Mouse (Mus musculus) small intestine, adult 2 months (tissue): Measurements from ENCODE around the gene Ctcfl. TPM values are rescaled to one million over a fixed set of nuclear protein-coding genes. Genes with fewer than 3 reads are reported as not detected.
A peak's percentile ranks its signal among the peaks of the same experiment; 100 is the strongest.

ENCODE experiments used
- H3K27ac ChIP-seq: fragments of 200-500 bp; 2 replicates; pipeline ENCODE4 v1.5.1; 2012; ENCODE audit warnings: low read depth, low read length, control low read depth, inconsistent platforms; ENCODE audit not compliant: insufficient read depth
- H3K27me3 ChIP-seq: fragments of 200-500 bp; 2 replicates; pipeline ENCODE4 v1.6.1; 2012; ENCODE audit warnings: mild to moderate bottlenecking, moderate library complexity, low read length, inconsistent platforms; ENCODE audit not compliant: control insufficient read depth, insufficient read depth
- H3K36me3 ChIP-seq: fragments of 200-500 bp; 2 replicates; pipeline ENCODE4 v1.6.1; 2012; ENCODE audit warnings: mild to moderate bottlenecking, low read length, control low read depth, inconsistent platforms; ENCODE audit not compliant: control insufficient read depth, insufficient read depth
- H3K4me1 ChIP-seq: fragments of 200-500 bp; 2 replicates; pipeline ENCODE4 v1.6.1; 2012; ENCODE audit warnings: low read length, inconsistent platforms, mixed read lengths; ENCODE audit not compliant: control insufficient read depth, insufficient read depth, insufficient read length
- H3K4me3 ChIP-seq: fragments of 200-500 bp; 2 replicates; pipeline ENCODE4 v1.5.1; 2012; ENCODE audit warnings: low read depth, mild to moderate bottlenecking, control low read depth, inconsistent platforms, low read length, moderate library complexity
- CTCF ChIP-seq: fragments of 200-500 bp; IDR thresholded peaks from 2 replicates; pipeline ENCODE4 v1.5.1; 2012; ENCODE audit warnings: low read depth, mild to moderate bottlenecking, control low read depth, inconsistent platforms, low read length, moderate library complexity, mixed read lengths; ENCODE audit not compliant: insufficient replicate concordance, insufficient read length; ENCODE audit errors: extremely low read depth
- POLR2A ChIP-seq: fragments of 200-500 bp; IDR thresholded peaks from 2 replicates; pipeline ENCODE4 v1.6.1; 2012; ENCODE audit warnings: low read depth, mild to moderate bottlenecking, control low read depth, inconsistent platforms, low read length, moderate library complexity
- WGBS: fragments of 180-500 bp; shearing (Covaris S2); methylation state at CpG from one replicate; pipeline ENCODE4 v1.1.7; 2018; 5-methylcytosine and 5-hydroxymethylcytosine counted together
- polyA plus RNA-seq: library from polyadenylated mRNA; depleted of rRNA; stranded (reverse); fragments of >200 nt; gene quantifications from 2 replicates; pipeline ENCODE4 v1.2.3, GENCODE M21; 2012; rRNA removed

Ctcfl gene
- polyA plus RNA-seq, 1 experiment = 0.05 TPM

GRCm38 (mm10) chr2:173046582-173047297 lies 72.6 kb downstream of the Ctcfl start:
- peaks cover 19% of the 10 kb centered on the region for H3K4me1 ChIP-seq
- no peak for TF ChIP-seq POLR2A
- no peak for TF ChIP-seq CTCF
- H3K27me3 ChIP-seq = no peaks in the 10 kb centered on the region
- no peak overlapping the region for H3K4me3 ChIP-seq
- peak overlapping the region; percentile 66 for H3K27ac ChIP-seq
- 60% methylated on average over 15 of the region's 15 CpGs for WGBS
- H3K36me3 ChIP-seq = no peaks in the 10 kb centered on the region

GRCm38 (mm10) chr2:173044198-173044970 lies 74.9 kb downstream of the Ctcfl start:
- no peak overlapping the region for H3K27ac ChIP-seq
- H3K36me3 ChIP-seq = no peaks in the 10 kb centered on the region
- WGBS = 81% methylated on average over 18 of the region's 18 CpGs
- H3K4me1 ChIP-seq = peaks cover 5% of the 10 kb centered on the region
- TF ChIP-seq CTCF (no peak), POLR2A (no peak)
- H3K4me3 ChIP-seq = no peak overlapping the region
- H3K27me3 ChIP-seq = no peaks in the 10 kb centered on the region

Other genes starting within 250 kb of the Ctcfl start
- gene Bmp7, start 179.2 kb downstream of the Ctcfl start, polyA plus RNA-seq = 15.3 and 23.5 TPM in 2 replicates
- gene Spo11, start 141.8 kb downstream of the Ctcfl start, polyA plus RNA-seq = 0.05 and 0.25 TPM in 2 replicates
- gene Rae1, start 119.4 kb downstream of the Ctcfl start, polyA plus RNA-seq = 20.5 and 33.1 TPM in 2 replicates
- gene Rbm38, start 99.0 kb downstream of the Ctcfl start, polyA plus RNA-seq = 87.9 and 148 TPM in 2 replicates
- 5.2 and 46.3 TPM in 2 replicates for gene Pck1, start 33.5 kb upstream of the Ctcfl start, polyA plus RNA-seq
- 23.6 and 51.0 TPM in 2 replicates for gene Zbp1, start 99.4 kb upstream of the Ctcfl start, polyA plus RNA-seq
- gene Pmepa1, start 157.0 kb upstream of the Ctcfl start, polyA plus RNA-seq = 58.9 and 93.7 TPM in 2 replicates